Mouse (Mus musculus) thymus, adult 2 months (tissue): ENCODE measurements at regions not wholly inside any gene's neighbourhood (a gene's known extent, or its start where the extent isn't known, plus 50 kb on each side); places are given as distances from the start of the nearest gene placed in this dataset.

Source experiments
- DNase-seq: peaks from one replicate; pipeline ENCODE4 v3.0.0; 2021
- H3K27ac ChIP-seq: fragments of 200-500 bp; 2 replicates; pipeline ENCODE4 v1.5.1; 2012; ENCODE audit warnings: low read length, control low read depth; ENCODE audit not compliant: control insufficient read depth, insufficient read depth
- H3K27me3 ChIP-seq: fragments of 200-500 bp; 2 replicates; pipeline ENCODE4 v1.6.1; 2012; ENCODE audit warnings: mild to moderate bottlenecking, low read length, moderate library complexity, mixed read lengths; ENCODE audit not compliant: control insufficient read depth, insufficient read depth
- H3K36me3 ChIP-seq: fragments of 200-500 bp; 2 replicates; pipeline ENCODE4 v1.6.1; 2012; ENCODE audit warnings: mild to moderate bottlenecking, low read length, moderate library complexity; ENCODE audit not compliant: control insufficient read depth, insufficient read depth
- H3K4me1 ChIP-seq: fragments of 200-500 bp; replicated peaks from 2 replicates; pipeline ENCODE4 v1.6.1; 2012; ENCODE audit warnings: low read length; ENCODE audit not compliant: control insufficient read depth, insufficient read depth
- H3K4me3 ChIP-seq: fragments of 200-500 bp; 2 replicates; pipeline ENCODE4 v1.5.1; 2012; ENCODE audit warnings: mild to moderate bottlenecking, low read length, control low read depth, moderate library complexity; ENCODE audit not compliant: control insufficient read depth, insufficient read depth
- CTCF ChIP-seq: fragments of 200-500 bp; IDR thresholded peaks from 2 replicates; pipeline ENCODE4 v1.5.1; 2012; ENCODE audit warnings: mild to moderate bottlenecking, control low read depth, low read length, moderate library complexity, borderline replicate concordance; ENCODE audit not compliant: control insufficient read depth, poor library complexity, insufficient read depth; ENCODE audit errors: extremely low read depth
- POLR2A ChIP-seq: fragments of 200-500 bp; IDR thresholded peaks from 2 replicates; pipeline ENCODE4 v1.6.1; 2012; ENCODE audit warnings: mild to moderate bottlenecking, low read length, control low read depth, moderate library complexity; ENCODE audit not compliant: control insufficient read depth, poor library complexity, insufficient read depth; ENCODE audit errors: extremely low read depth
- WGBS: fragments of 180-500 bp; shearing (Covaris S2); methylation state at CpG from one replicate; pipeline ENCODE4 v1.1.7; 2018; 5-methylcytosine and 5-hydroxymethylcytosine counted together

DNA sequence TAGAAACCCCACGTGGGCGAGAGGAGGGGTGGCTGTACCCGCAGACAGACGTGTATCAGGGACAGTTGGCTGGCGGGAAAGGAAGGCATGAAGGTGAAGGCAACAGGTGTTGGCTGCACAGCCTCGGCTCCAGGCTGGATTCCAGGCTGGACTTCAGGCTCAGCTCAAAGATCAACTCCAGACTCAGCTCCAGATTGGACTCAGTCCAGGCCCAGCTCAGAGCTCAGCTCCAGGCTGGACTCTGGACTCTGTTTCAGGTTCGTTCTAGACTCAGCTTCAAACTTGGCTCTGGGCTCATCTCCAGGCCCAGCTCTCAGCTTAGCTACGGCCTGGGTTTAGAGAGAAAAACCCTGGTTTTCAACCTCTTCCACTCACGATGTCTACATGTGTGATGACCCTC, 171.2 kb downstream of the Kif26a start:
- no peak for TF ChIP-seq CTCF
- TF ChIP-seq POLR2A, result no peak
- H3K27ac ChIP-seq, result no peak overlapping the region

DNA sequence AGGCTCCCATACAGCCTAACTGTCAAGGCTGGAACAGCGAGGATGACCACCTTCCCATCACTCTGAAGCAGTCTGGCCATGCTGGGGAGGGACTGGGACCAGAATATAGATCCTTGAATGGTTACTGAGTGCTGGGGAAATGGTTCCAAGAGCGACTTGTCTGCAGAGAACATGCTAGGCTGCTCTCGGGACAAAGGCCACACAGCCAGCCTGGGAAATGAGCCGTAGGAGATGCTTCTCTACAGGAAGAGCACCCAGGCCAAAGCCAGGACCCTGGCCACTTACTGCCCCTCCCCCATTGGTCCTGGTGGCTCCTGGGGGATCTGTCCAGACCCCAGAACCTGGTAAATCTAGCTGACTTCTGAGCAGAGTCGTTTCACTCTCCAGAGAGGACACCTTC, 170.8 kb upstream of the A530016L24Rik start:
- no peak overlapping the region for H3K4me3 ChIP-seq
- TF ChIP-seq CTCF (no peak), POLR2A (no peak)
- WGBS, result 76% methylated on average over 5 of the region's 5 CpGs
- no peak for DNase-seq
- H3K27me3 ChIP-seq, result no peaks in the 10 kb centered on the region
- no peaks in the 10 kb centered on the region for H3K36me3 ChIP-seq
- no peak overlapping the region for H3K27ac ChIP-seq
- H3K4me1 ChIP-seq, result no peaks in the 10 kb centered on the region

More for the DNA sequence above, 171.2 kb downstream of the Kif26a start:
- 89% methylated on average over 9 of the region's 9 CpGs for WGBS
- H3K4me1 ChIP-seq, result no peaks in the 10 kb centered on the region
- H3K4me3 ChIP-seq, result no peak overlapping the region
- no peaks in the 10 kb centered on the region for H3K36me3 ChIP-seq
- no peak for DNase-seq
- no peaks in the 10 kb centered on the region for H3K27me3 ChIP-seq

- no peaks in the 10 kb centered on the region for H3K4me1 ChIP-seq
- DNase-seq, result no peak
- 54% methylated on average over 2 of the region's 2 CpGs for WGBS
- H3K27me3 ChIP-seq, result no peaks in the 10 kb centered on the region
- TF ChIP-seq POLR2A, result no peak
- TF ChIP-seq CTCF, result no peak
- no peak overlapping the region for H3K4me3 ChIP-seq
- no peaks in the 10 kb centered on the region for H3K36me3 ChIP-seq
- no peak overlapping the region for H3K27ac ChIP-seq
Measured at GRCm38 (mm10) chr12:112322196-112322595, 167.1 kb upstream of the A530016L24Rik start.

DNA sequence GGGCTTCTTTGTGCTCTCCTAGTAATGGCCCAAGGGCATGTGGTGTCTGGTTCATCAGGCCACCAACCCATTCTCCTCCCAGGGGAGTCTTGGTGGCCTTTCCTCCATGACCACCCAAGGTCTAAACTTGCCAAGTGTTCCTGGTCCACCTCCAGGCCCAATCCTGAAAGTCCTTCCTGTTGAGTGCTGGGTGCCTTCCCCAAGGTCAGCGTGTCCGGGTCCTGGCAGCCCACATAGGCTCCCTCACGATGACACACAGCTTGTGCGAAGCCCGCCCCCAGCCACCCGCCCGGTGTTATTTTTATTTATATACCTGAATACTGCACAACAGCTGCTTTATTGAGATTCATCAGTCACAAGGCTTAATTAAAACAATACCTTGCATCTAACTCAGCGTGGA, 161.8 kb upstream of the A530016L24Rik start:
- Histone ChIP-seq H3K4me3 (no peak overlapping the region), H3K36me3 (no peaks in the 10 kb centered on the region), H3K4me1 (no peaks in the 10 kb centered on the region), H3K27me3 (no peaks in the 10 kb centered on the region), H3K27ac (no peak overlapping the region)
- DNase-seq, result no peak
- WGBS, result 95% methylated on average over 8 of the region's 8 CpGs
- no peak for TF ChIP-seq CTCF
- no peak for TF ChIP-seq POLR2A

GRCm38 (mm10) chr12:112328809-112329575, 160.3 kb upstream of the A530016L24Rik start:
- 47% methylated on average over 8 of the region's 8 CpGs for WGBS
- H3K4me3 ChIP-seq, result no peak overlapping the region
- H3K4me1 ChIP-seq, result no peaks in the 10 kb centered on the region
- TF ChIP-seq POLR2A, result no peak
- TF ChIP-seq CTCF, result no peak
- no peaks in the 10 kb centered on the region for H3K27me3 ChIP-seq
- no peak overlapping the region for H3K27ac ChIP-seq
- DNase-seq, result no peak
- H3K36me3 ChIP-seq, result no peaks in the 10 kb centered on the region

DNA sequence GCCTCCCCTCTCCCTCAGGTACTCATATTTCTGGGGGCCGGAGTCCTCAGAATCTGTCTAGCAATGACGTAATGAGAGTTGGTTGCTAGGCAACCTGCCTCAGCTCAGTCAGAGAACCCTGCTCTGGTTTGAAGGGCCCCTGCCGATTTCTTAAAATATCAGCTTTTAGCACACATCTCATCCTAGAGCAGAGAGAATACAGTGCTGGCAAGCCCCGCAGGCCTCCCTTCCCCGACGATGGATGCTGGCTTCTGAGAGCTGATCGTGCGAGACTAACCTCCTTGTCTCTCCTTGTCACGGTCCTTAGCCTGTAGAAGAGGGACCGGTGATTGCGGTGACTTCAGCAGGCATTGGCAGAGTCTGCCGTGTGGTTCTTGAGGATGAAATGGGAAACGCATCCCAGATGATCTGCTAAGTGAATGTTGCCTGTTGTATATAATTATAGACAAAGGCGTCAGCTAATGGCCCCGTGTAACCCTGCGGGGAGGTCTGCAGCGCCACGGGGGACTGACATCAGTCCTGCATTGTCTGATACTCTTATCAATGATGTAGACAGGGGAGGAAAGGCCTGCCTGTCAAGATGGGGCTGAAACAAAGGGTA, 159.4 kb upstream of the A530016L24Rik start:
- Histone ChIP-seq H3K4me3 (no peak overlapping the region), H3K27ac (no peak overlapping the region), H3K4me1 (no peaks in the 10 kb centered on the region), H3K36me3 (no peaks in the 10 kb centered on the region), H3K27me3 (no peaks in the 10 kb centered on the region)
- TF ChIP-seq CTCF, result no peak
- no peak for TF ChIP-seq POLR2A
- WGBS, result 68% methylated on average over 18 of the region's 18 CpGs
- no peak for DNase-seq

DNA sequence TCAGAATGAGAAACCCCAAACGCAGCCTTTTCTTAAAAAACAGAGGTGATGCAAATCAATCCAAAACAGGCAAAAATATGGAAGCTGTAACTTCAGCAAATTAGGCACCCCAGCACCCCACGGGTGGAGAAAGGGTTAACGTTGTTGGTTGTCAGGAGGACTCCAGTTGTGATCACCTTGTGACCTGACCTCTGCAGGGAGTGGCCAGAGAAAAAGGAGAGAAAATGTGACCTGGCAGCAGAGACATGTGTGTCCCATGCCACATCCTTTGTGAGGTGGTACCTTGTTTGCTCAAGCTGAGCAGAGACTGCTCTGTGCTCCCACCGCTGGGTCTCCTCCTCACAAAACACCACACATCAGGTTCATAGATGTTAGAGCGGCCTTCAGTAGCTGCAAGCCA, 158.7 kb upstream of the A530016L24Rik start:
- WGBS, result 87% methylated on average over 5 of the region's 5 CpGs
- Histone ChIP-seq H3K27me3 (no peaks in the 10 kb centered on the region), H3K36me3 (no peaks in the 10 kb centered on the region), H3K4me1 (no peaks in the 10 kb centered on the region), H3K27ac (no peak overlapping the region), H3K4me3 (no peak overlapping the region)
- no peak for DNase-seq
- TF ChIP-seq CTCF (no peak), POLR2A (no peak)
